Mouse (Mus musculus) lung, postnatal 4 days (tissue): ENCODE measurements around the gene Cdnf.

ENCODE experiments used
- DNase-seq, 2 experiments: peaks; one replicate each; pipeline ENCODE4 v3.0.0; 2021

The Cdnf gene

DNA sequence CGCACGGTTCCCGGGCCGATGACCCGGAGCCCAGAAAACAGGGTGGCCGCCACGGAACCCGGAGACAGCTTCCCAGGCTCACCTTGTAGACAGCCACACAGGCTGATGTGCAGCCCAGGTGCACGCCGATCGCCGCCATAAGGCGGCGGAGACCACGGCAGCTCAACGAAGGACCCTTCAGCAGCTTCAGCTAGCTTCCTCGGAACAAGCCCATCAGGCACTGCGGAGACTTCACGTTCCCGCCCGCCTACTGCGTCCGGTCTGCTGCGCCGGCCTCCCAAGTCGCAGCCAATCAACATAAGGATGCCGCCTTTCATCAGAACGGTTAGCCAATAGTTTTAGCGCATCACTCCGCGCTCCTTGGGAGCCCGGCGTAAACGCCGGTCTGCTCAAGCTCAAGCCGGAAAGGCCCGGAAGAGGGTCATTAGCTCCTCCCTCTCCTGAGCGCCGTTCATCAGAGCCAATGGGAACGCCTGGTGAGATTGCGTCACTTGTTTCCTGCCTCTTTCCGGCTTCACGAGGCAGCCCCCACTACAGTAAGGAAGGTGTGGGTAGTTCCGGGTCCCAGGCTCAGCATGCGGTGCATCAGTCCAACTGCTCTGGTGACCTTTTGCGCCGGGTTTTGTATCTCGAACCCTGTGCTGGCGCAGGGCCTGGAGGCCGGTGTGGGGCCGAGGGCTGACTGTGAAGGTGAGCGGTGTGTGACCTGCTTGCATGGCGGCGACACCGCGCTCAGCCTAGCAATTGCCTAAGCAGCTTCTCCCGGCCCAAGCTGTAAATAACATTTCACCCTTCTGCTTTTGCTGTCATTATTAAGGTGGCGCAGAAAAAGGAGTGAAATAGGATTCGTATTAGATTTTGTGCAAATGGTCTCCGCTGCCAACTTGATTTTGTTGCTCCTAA lies at the start of gene Cdnf, which contains the start of the genes Gm45902 and Hspa14:
Cdnf (plus strand) TSS at position 479 of the 903 bp plus-strand sequence.
Gm45902 (minus strand) TSS at position 239 of the 903 bp plus-strand sequence.
Hspa14 (minus strand) TSS at position 263 of the 903 bp plus-strand sequence.
- DNase-seq = peak; percentile 96 to 98

DNA sequence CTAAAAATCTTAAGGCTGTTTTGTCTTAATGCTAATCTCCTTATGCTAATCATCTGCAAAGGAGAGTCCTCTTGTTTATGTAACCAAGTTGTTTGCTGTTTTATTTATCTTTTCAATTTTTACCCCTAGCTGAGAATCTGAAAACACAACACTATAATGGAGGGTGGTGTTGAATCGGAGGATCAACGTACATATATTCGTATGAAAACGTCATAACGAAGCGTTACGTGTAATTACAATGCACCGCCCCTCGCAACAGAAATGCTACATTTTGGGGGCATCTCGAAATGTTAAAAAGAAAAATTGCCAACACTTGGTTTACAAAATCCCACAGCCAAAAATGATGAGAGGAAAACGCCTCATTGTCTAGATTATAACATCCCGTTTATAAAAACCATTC lies 38.9 kb upstream of the Cdnf start:
- no peak for DNase-seq

DNA sequence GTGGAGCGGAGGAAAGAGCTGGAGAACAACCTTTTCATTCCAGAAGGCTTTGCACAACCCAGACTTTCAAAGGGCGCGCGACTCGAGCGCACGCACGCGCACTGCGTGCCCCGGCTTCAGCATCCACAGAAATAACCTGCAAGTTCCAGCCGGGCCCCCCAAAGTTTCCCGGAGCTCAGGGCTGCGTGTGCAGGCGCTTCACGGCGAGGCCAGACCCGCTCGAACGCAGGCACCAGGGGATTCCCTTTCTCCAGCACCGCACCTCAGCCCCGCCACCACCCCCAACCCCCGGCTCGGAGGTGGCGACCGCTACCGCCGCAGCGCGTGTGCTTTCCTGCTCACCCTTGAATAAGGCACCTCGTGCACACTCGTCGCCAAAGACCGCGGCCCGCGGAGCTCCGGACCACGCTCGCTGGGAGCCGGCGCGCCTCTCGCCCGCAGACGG lies 38.4 kb upstream of the Cdnf start:
- peak; percentile 64 to 65 for DNase-seq

DNA sequence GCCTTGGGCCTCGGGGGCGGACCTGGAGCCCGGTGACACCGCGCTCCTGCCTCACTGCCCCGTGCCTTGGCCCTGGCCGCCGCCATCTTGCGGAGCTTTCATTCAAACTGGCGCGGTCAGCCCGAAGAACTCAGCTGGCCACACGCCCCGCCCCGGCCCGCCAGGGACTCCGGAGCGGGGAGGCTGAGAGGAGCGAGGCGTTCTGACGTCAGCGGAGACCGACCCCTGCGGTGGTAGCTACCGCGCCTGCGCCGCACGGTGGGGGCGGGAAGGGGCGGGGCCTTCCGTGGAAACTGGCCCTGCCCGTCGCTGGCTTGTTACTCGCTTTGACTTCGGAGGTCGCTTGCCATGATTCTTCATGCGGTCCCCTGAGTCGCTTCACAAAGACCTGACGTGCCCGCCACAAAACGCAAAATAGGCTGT lies 38.0 kb upstream of the Cdnf start, which contains the start of gene Suv39h2:
Suv39h2 (minus strand) TSS at position 171 of the 423 bp plus-strand sequence.
- peak; percentile 98 to 99 for DNase-seq

DNA sequence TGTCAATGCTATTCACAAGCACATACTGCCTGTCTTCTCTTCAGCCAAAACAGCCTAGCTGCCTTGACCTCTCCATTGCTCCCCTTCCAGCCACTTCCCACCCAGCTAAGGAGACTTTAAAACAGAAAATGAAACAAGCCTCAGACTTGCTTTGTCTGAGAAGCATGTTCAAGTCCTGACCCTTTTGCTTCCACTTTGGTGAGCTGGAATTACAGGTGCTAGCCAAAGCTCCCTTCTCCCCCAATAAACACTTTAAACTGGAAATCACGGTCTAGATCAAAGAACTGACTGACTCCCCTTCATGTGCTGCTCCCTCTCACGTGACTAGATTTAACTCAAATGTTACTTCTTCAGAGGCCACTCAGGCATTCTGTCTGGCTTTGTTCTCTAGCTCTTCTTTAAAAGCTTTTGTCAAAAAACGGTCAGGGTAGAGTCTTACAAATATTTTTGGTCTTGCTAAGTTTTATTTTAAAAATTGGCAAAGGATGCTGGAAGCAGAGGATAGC lies 37.0 kb upstream of the Cdnf start:
- DNase-seq = peak in 1 of 2 experiments; percentile 14

DNA sequence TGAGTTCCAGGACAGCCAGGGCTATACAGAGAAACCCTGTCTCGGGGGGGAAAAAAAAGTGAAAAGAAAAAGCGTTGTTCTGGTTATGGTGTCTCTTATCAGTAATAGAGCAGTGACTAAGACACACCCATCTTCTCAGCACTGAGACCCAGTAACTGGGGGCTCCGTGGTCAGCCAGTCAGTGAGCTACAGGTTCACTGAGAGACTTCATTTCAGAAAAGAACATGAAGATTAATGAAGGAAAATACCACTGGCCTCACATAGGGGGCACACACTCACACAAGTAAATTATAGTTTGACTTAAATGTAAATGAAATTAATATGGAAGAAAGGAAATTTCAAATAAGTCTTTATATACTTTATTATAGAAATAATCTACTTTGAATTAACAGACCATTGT lies 32.6 kb upstream of the Cdnf start:
- no peak for DNase-seq

DNA sequence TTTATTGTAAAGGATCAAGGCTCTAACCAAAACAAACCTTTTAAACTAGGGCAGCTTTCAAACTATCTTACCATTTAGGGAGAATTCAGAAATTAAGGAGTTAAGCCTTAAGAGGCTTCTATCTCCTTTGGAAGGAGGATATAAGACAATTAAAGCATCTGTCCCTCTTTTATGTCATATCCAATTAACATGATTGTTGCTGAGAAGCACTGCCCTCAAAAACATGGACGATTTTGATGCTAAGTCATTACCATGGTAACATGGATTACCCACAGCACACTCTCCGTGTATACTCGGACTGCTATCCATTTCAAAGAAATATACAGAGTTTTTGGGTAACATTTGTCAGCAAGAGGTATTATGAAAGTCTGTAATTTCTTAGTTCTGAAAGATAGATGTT lies 23.0 kb upstream of the Cdnf start:
- DNase-seq = no peak

DNA sequence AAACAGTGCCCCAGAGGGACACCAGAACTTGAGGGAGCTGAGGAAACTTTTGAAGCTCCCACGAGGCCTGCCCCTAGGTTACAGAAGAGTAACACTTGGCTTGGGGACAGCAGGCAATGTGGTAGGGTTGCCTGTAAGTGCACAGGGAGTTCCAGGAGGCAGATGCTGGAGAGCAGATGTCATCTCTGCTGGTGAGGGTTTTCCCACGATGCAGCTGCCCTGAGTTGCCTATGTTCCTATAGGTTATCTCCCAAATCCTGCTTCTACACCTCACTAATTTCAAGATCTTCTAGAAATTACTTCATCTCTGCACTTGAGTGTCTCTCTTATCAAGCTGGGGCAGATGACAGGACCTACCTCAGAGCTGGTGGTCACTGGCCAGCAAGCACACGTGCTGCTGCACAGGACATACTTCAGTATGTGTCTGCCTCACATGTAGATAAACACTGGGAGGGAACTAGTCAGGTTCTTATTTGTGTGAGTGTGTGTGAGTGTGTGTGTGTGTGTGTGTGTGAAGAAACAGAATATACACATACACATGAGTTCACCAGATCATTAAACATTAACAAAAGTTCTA lies 18.9 kb upstream of the Cdnf start:
- DNase-seq = no peak

DNA sequence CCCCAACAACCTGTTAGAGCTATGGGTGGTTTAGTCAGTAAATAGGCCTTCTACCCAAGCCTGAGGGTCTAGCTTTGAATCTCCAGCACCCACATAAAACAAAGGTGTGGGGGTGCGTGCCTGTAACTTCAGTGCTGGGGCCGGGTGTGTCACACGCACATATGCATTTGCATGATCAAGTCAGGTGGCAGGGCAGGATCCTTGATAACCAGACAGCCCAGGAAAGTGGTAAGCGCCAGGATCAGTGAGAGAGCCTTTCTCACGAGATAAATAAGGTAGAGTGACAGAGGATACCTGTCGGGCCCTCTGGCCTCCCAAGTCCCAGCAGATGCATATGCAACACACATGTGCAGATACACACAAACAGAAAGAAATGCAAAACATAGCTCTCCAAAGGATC lies 13.3 kb upstream of the Cdnf start:
- no peak for DNase-seq

DNA sequence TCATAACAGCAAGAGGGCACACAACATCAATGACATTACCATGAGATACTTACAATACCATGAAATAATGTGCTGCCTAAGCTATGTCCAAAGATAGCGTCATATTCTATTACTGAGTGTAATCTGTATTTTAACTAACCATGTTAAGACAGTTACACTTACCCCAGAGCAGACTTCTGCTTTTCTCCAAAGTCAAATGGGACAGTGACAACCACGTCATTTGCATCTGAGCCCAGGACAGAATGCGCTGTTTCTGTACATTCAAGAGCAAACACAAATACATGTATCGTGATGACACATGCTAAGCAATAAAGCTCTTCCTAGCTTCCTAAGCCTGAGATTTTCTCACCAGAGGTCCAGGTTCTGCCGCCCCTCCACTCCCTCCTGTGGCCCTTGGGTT lies 11.9 kb upstream of the Cdnf start:
- DNase-seq = no peak

DNA sequence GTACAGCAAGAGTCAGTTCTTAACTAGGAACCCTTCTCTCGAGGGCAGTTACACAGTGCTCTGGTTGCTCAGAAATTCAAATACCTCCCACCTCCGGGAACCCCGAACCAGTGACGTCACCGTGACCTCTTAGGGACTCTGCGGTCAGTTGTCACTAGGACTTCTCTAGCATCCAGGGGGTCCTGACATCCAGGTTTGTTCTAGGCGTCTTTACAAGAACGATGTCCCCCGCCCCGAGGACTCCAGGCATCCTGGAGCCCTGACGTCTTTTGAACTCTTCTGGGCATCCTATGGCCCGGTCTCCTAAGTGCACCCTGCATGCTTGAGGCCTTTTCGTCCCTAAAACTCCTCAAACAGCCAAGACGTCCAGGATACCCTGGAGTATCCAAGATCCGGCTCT lies 754 bp upstream of the Cdnf start:
- peak; percentile 30 to 47 for DNase-seq

DNA sequence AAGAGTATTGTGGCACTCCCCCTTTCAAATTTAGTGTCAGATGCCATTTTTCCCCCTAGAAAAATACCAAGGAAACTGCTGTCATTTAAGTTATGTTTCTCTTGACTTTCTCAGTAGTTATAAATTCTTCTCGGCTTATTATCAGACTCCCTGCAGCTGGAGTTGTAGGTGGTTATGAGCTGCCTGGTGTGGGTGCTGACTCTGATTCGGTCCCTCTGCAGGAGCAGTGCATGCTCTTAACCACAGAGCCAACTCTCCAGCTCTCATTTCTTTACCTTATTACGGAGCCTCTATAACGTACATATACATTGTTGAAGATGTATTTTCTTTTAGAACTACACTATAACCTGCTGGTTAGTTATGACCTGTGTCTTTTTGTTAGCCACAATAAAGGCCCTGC lies 9.7 kb downstream of the Cdnf start:
- no peak for DNase-seq

DNA sequence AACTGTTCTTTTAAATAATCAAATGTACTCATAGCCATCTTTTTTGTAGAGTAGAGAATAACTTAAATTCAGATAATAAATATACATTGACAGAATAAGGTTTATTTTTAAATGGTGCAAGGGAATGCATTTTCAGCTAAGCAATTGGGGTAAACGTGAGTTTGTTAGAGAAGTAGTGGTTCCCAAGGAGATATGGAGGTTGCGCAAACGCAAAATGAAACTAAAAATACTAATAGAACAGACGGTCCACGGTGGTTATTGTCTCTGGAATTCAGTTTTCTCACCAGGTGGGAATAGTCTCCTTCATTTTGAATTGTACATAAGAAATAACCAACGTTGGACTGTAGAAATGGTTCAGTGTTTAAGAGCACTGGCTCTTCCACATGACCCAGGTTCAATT lies 13.5 kb downstream of the Cdnf start:
- DNase-seq = no peak

DNA sequence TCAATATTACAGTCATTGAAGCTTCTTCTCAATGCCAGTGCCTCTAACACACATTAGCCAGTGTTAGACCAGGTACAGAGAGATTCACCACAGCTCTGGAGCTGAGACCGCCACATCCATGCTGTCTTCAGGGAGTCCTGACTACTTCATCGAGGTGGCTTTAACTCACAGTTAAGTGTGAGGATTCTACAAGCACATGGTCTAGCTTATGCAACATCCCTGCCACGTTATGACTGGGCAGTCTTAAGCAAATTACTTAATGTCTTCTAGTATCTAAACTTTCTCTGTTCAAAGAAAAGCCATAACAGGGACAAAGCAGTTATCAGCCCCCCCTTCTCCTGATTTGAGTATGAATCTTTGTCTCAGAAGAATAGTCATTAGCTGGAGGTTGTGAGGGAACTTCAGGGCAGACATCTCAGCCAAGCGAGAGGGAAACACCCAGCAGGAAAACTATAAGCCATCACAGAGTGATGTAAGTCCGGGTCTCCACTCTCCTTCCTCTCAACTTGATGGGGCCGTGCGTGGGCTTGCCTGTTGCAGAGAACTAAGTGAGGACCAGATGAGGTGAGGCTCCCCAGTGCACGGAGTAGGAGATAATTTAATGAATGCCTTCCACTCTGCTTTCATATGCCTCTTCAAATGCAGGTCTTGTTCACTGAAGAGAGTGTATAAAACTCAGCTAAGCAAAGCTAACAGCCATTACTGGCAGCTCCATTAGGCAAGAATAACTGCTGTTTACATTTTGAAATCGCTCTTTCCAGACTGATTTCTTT lies 28.7 kb downstream of the Cdnf start:
- no peak for DNase-seq

DNA sequence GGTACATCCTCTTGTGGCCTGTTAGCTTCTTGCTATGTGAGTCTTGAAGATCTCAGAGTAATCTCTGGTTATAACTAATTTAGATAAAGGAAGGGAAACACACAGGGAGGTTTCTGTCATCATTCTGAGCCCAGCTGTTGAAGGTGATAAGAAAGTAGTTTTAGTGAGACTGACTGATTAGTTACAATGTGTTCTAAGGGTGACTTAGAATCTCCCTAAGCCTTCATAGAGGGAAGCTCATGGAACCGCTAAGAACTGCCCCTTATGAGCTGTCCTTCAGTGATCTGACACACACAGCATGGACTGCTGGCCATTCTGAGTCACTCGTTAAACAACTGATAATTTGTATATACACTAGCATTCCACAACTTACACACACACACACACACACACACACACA lies 33.2 kb downstream of the Cdnf start:
- DNase-seq = no peak

DNA sequence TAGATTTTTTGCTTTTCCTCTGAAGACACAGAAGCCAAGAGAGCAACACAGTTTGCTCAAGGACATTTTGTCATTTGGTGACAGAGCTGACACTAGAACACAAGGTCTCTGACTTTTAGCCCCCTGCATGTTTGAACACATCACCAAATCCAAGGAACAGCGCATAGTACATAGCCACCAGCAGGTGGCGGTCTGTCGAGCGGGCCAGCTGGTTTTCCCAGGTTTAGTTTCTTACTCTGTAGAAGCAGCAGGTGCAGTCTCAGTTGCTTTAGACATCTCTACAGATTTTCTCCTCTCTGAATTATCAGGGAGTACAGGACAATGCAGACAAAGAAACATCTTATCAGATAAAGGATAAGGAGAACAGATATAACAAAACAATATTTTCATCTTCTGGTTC lies 33.8 kb downstream of the Cdnf start:
- DNase-seq = peak; percentile 47 to 63

DNA sequence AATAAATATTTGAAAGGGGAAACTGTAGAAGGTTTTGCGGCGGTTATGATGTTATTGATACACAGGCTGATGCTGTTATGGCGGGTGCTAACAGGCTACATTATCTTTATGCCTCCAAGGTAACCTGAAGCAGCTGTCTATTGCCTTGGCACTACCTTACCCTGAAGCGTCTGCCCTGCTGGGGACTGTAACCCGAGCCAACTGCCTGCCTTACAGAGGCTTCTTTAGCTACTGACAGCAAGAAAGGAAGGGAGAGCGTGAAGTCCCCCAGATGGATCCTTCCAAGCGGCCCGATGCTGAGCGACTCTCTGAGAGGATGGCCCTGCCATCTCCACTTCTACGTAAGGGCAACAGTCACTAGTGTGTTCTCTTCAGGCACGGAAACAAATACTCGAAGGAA lies 57.4 kb downstream of the Cdnf start, which contains the start of gene Fam107b:
Fam107b (plus strand) TSS at position 303 of the 400 bp plus-strand sequence.
- DNase-seq = no peak

DNA sequence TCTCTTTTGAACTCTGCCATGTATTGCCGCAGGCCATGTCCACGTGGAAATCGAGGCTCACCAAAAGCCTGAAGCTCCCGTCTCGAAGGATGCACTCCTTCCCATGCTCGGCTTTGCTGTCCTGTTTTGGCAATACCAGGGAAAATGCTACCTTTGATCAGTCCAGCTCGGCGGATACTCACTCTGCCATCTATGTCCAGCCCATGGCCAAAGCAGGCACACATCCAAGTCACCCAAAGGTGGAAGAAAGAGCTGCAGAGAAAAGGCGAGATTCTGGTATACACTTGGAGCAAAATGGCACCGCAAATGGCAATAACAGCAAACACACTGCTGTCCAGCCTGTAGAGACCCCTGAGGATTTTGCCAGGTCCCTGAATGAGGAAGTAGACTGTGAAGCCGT lies 57.8 kb downstream of the Cdnf start:
- DNase-seq = no peak

DNA sequence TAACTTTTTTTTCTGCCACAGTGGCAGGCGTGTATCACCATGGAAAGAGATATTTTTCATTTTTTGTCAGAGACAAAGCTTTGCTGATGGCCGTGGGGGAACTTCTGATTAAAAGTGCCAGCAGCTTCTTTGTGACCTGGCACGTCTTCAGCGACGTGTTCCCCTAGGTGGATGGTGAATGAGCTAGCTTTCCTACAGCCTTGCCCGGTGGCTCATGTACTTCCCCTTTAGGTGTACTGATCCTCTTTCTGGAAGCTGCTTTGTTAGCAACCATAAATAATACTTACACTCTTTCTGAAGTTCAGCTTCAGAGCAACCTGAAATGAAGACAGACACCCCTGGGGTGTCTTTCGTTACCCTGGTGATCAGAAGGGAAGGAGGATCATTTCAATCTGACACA lies 61.1 kb downstream of the Cdnf start:
- no peak for DNase-seq

DNA sequence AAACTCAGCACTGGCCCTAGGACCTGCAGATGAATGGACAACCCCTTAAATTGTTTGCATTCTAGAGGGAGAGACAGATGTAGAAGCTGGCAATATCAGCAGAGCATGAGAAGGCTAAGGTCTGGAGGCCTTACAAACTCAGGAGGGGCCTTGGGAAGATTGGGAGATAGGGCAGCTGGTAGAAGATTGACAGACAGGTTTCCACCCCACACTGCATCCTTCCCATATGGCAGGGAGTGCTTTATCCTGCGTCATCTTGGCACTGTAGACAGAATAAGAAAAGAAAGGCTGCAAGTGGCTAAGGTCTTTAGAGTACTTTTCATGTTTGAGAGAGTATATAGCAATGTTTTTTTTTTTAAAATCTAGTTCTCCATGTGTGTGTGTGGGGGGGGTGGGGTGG lies 62.3 kb downstream of the Cdnf start:
- DNase-seq = no peak
